Mouse (Mus musculus) spleen, embryonic (tissue): Measurements from ENCODE around the gene Cyb5d1.

Experiments used
- CTCF ChIA-PET: fragments of 350-600 bp; sonication (Branson Sonifier 250); formaldehyde crosslinking; loops from one replicate; lab custom pipeline; 2022; lab: Charles Lee

Cyb5d1 gene

GRCm38 (mm10) chr11:69388680-69389079, 6.8 kb downstream of the Cyb5d1 start:
- CTCF ChIA-PET = interaction anchor here (0.6 to 1.2 kb wide), 3 partner anchors 24 to 73 kb away, joined by 3 to 12 read pairs (median 3); no protein-coding TSS in a partner anchor

GRCm38 (mm10) chr11:69386758-69387157, 8.7 kb downstream of the Cyb5d1 start:
- CTCF ChIA-PET = no interaction called here

- CTCF ChIA-PET = no interaction called here
Observed at GRCm38 (mm10) chr11:69384979-69385378, 10.5 kb downstream of the Cyb5d1 start.

GRCm38 (mm10) chr11:69382478-69383105, 12.8 kb downstream of the Cyb5d1 start:
- CTCF ChIA-PET = interaction anchor here (0.7 kb wide), 1 partner anchor 20 kb away, joined by 4 read pairs; no protein-coding TSS in a partner anchor

- CTCF ChIA-PET = interaction anchor here (0.6 kb wide), 1 partner anchor 74 kb away, joined by 8 read pairs; no protein-coding TSS in a partner anchor
Observed at GRCm38 (mm10) chr11:69381356-69381755, 14.1 kb downstream of the Cyb5d1 start.

GRCm38 (mm10) chr11:69379600-69379999, 15.8 kb downstream of the Cyb5d1 start:
- CTCF ChIA-PET = no interaction called here

- CTCF ChIA-PET = interaction anchor here (0.6 kb wide), 2 partner anchors 72 to 325 kb away, joined by 3 read pairs; no protein-coding TSS in a partner anchor
Observed at GRCm38 (mm10) chr11:69377766-69378165, 17.7 kb downstream of the Cyb5d1 start.

- CTCF ChIA-PET = interaction anchor here (0.6 kb wide), 1 partner anchor 332 kb away, joined by 4 read pairs; no protein-coding TSS in a partner anchor
Observed at GRCm38 (mm10) chr11:69375646-69376045, 19.8 kb downstream of the Cyb5d1 start.

- CTCF ChIA-PET = no interaction called here
Observed at GRCm38 (mm10) chr11:69373223-69373965, 22.0 kb downstream of the Cyb5d1 start.

GRCm38 (mm10) chr11:69372780-69373170, 22.7 kb downstream of the Cyb5d1 start:
- CTCF ChIA-PET = interaction anchor here (0.6 kb wide), 1 partner anchor 100 kb away, joined by 3 read pairs; no protein-coding TSS in a partner anchor

GRCm38 (mm10) chr11:69372056-69372779, 23.2 kb downstream of the Cyb5d1 start:
- CTCF ChIA-PET = interaction anchor here (0.6 kb wide), 1 partner anchor 99 kb away, joined by 3 read pairs; no protein-coding TSS in a partner anchor

GRCm38 (mm10) chr11:69371601-69372000, 23.8 kb downstream of the Cyb5d1 start:
- CTCF ChIA-PET = no interaction called here

- CTCF ChIA-PET = interaction anchor here (0.6 kb wide), 1 partner anchor 8 kb away, joined by 5 read pairs; no protein-coding TSS in a partner anchor
Observed at GRCm38 (mm10) chr11:69370817-69371215, 24.6 kb downstream of the Cyb5d1 start.

- CTCF ChIA-PET = interaction anchor here (0.6 to 0.7 kb wide), 5 partner anchors 9 to 97 kb away, joined by 3 to 8 read pairs (median 6); no protein-coding TSS in a partner anchor
Observed at GRCm38 (mm10) chr11:69369990-69370816, 25.2 kb downstream of the Cyb5d1 start.

GRCm38 (mm10) chr11:69369215-69369989, 26.0 kb downstream of the Cyb5d1 start, which contains the start of gene Chd3:
Gene Chd3 (minus strand): TSS chr11:69369406.
- CTCF ChIA-PET = interaction anchor here (0.6 to 1.4 kb wide), 4 partner anchors 32 to 96 kb away, joined by 3 to 7 read pairs (median 5); no protein-coding TSS in a partner anchor

- CTCF ChIA-PET = interaction anchor here (1.0 to 1.4 kb wide), 2 partner anchors 35 to 63 kb away, joined by 3 to 4 read pairs; no protein-coding TSS in a partner anchor
Observed at GRCm38 (mm10) chr11:69368356-69369214, 26.8 kb downstream of the Cyb5d1 start.

- CTCF ChIA-PET = interaction anchor here (0.6 to 1.4 kb wide), 3 partner anchors 34 to 63 kb away, joined by 3 to 4 read pairs (median 3); no protein-coding TSS in a partner anchor
Observed at GRCm38 (mm10) chr11:69367616-69368355, 27.6 kb downstream of the Cyb5d1 start.
